Mouse (Mus musculus): ENCODE data around the gene Zfhx3.

DNA sequence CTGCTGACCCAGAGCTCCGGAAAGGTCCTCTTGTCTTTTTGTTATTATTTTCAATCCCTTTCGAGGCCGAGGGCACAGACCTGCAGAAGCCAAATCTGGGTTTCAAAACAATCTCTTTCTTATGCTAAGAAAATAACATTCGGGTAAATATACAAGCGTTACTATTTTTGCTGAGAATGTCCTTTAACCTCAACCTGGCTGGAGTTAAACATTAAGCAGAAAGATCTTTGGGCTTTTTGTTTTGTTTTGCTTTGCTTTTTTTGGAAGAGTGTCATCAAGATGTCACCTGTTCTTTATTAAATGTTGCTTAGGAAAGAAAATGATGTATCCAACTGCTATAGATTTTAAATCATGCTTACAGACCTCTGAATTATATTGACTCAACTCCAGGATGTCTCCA is 204.1 kb downstream of the Zfhx3 start:
- TF ChIP-seq CTCF (IDR thresholded peaks at IDR 0.05) (no peak), EP300 (IDR thresholded peaks at IDR 0.05) (no peak)
